Mouse (Mus musculus) thymus, postnatal 14 days (tissue): ENCODE data around the gene Derl3.

Source experiments
- DNase-seq: peaks from one replicate; pipeline ENCODE4 v3.0.0; 2021

The Derl3 gene

DNA sequence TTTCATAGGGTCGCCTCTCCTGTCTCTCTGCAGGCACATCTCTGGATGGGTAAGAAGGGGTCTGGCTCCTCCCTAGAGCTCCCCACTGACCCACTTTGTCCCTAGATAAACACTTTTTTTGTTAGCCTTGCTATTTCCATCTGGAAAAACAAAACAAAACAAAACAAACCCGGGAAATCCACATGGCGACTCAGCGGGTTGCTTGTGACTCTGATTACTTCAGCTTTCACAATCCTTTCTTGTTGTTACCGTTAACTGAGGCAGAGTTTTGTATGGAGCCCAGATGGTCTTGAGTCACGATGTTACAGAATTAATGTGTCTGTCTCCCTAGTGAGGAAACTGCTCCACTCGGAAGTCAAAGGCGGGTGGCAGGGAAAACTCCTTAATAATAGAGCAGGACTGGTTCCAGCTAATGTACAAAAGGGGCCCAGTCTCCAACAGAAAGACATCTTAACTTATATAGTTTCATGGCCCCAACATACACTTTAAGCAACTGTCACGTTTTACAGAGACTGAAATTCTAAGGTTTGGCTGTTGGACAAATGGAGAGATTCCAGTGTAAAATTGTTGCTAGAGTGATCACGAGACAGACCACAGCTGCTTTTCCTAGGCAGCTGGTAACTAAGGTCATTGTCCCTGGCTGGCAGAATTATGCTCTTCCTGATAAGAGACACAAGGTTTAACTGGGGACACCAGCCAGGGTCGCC lies 51.0 kb downstream of the Derl3 start:
- no peak for DNase-seq

DNA sequence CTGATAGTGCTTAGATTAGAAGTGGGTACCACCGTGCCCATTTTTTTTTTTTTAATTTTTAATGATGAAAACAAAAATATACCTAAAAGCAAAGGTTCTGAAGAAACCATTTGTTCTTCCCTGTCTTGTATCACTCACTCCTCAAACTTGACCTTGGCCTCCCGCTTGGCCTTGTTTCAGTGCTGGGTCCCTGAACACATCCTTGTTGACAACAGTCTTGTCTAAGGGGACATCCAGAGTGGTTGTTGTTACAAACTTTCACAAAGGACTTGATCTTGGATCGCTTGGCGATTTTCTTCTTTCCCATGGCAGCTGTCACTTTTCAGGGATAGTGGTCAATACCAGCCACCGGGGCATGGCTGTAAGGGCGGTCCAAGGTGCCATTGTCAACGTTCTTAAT lies 52.0 kb downstream of the Derl3 start:
- no peak for DNase-seq
